ENCODE assay signal across 8 mouse cellular contexts in genomic region chr6:57702376-57702742, GRCm38 (mm10). TPM values are rescaled to one million over a fixed set of nuclear protein-coding genes. Genes with fewer than 3 reads are reported as not detected.
DNase-seq lines count a peak whose midpoint lies in the region; ATAC-seq and TF ChIP-seq lines count a peak whose summit lies in the region.

Gene Lancl2 (plus strand): TSS chr6:57702540.

- H3K27ac ChIP-seq in cerebellum, adult 2 months (ENCODE audit: insufficient read depth, low read length): peak within 1 kb of the TSS; percentile 96
- peak within 1 kb of the TSS; percentile 97 for H3K27ac ChIP-seq in hindbrain, embryonic 11.5 days (ENCODE audit: low read depth, low read length)
- H3K27ac ChIP-seq in midbrain, embryonic 11.5 days (ENCODE audit: low read depth, low read length): peak within 1 kb of the TSS; percentile 94

- no peaks in the 10 kb centered on the region for H3K27me3 ChIP-seq in cerebellum, adult 2 months (ENCODE audit: control insufficient read depth, insufficient read depth, low read length)
- H3K27me3 ChIP-seq in hindbrain, embryonic 11.5 days (ENCODE audit: control insufficient read depth, insufficient read depth, low read length): no peaks in the 10 kb centered on the region
- no peaks in the 10 kb centered on the region for H3K27me3 ChIP-seq in midbrain, embryonic 11.5 days (ENCODE audit: control insufficient read depth, insufficient read depth, low read length)

- peak within 1 kb of the TSS; percentile 93 for H3K9ac ChIP-seq in hindbrain, embryonic 11.5 days (ENCODE audit: low read depth, low read length)
- H3K9ac ChIP-seq in midbrain, embryonic 11.5 days (ENCODE audit: low read length): peak within 1 kb of the TSS; percentile 88

- no peak for TF ChIP-seq CTCF in cerebellum, adult 2 months (IDR thresholded peaks at IDR 0.05; ENCODE audit: borderline replicate concordance, insufficient read depth, low read depth, low read length)

- WGBS in cerebellum, adult 2 months: under 1% methylated on average over 10 of the region's 10 CpGs
- WGBS in hindbrain, embryonic 11.5 days: under 1% methylated on average over 10 of the region's 10 CpGs
- WGBS in midbrain, embryonic 11.5 days: 0% methylated on average over 10 of the region's 10 CpGs

- no peaks in the 10 kb centered on the region for H3K36me3 ChIP-seq in hindbrain, embryonic 11.5 days (ENCODE audit: control insufficient read depth, insufficient read depth, low read length)
- H3K36me3 ChIP-seq in midbrain, embryonic 11.5 days (ENCODE audit: control insufficient read depth, insufficient read depth, low read length): no peaks in the 10 kb centered on the region

- peak within 1 kb of the TSS; percentile 62 for H3K4me2 ChIP-seq in hindbrain, embryonic 11.5 days (replicated peaks; ENCODE audit: low read depth, low read length)
- peak within 1 kb of the TSS; percentile 60 for H3K4me2 ChIP-seq in midbrain, embryonic 11.5 days

- intact Hi-C loops in left cerebral cortex, postnatal 10 days (cut with DNase I): loop anchor here (10.0 kb wide), 1 partner anchor 168 kb away; the partner anchor contains the start of gene Ppm1k

- no peak for TF ChIP-seq POLR2A in cerebellum, adult 2 months (IDR thresholded peaks at IDR 0.05; ENCODE audit: borderline replicate concordance, insufficient read depth, low read length)

- peak; percentile 41 for DNase-seq in right cerebral cortex, adult 18-20 months
- DNase-seq in right cerebral cortex, postnatal 25 days: no peak
- peak in 1 of 2 experiments; percentile 68 for DNase-seq in cerebellum, adult 2 months
- peak; percentile 28 to 42 for DNase-seq in frontal cortex, postnatal 10 days (ENCODE audit: low spot score in 2 of 2)
- DNase-seq in hindbrain, embryonic 11.5 days (ENCODE audit: low spot score): no peak
- DNase-seq in left cerebral cortex, postnatal 10 days (ENCODE audit: extremely low spot score in 1 of 2, low spot score in 2 of 2): peak; percentile 51 to 63
- no peak for DNase-seq in midbrain, embryonic 11.5 days (ENCODE audit: low spot score, missing footprints)
- no peak for DNase-seq in yolk sac, embryonic 10.5 days (ENCODE audit: low spot score)

- peak within 1 kb of the TSS; percentile 87 for H3K4me3 ChIP-seq in cerebellum, adult 2 months (replicated peaks; ENCODE audit: insufficient read depth, low read depth, low read length)
- H3K4me3 ChIP-seq in hindbrain, embryonic 11.5 days (ENCODE audit: low read depth, low read length): peak within 1 kb of the TSS; percentile 64
- H3K4me3 ChIP-seq in midbrain, embryonic 11.5 days (ENCODE audit: low read depth, low read length): peak within 1 kb of the TSS; percentile 72

- ATAC-seq in hindbrain, embryonic 11.5 days (ENCODE audit: low FRiP score): peak; percentile 39
- ATAC-seq in midbrain, embryonic 11.5 days (ENCODE audit: low FRiP score): peak; percentile 41

- no peaks in the 10 kb centered on the region for H3K9me3 ChIP-seq in hindbrain, embryonic 11.5 days (ENCODE audit: control insufficient read depth, low read length)
- no peaks in the 10 kb centered on the region for H3K9me3 ChIP-seq in midbrain, embryonic 11.5 days (ENCODE audit: control insufficient read depth, low read length)

- H3K4me1 ChIP-seq in cerebellum, adult 2 months (ENCODE audit: control insufficient read depth, insufficient read depth, low read length): no peaks in the 10 kb centered on the region
- no peaks in the 10 kb centered on the region for H3K4me1 ChIP-seq in hindbrain, embryonic 11.5 days (replicated peaks; ENCODE audit: control insufficient read depth, insufficient read depth, low read length)
- peaks cover 6% of the 10 kb centered on the region; the same call in 1 of the 2 replicates for H3K4me1 ChIP-seq in midbrain, embryonic 11.5 days (ENCODE audit: control insufficient read depth, insufficient read depth, low read length)

RNA-seq across cellular contexts. Expression of gene Lancl2, which starts in this region (rescaled TPM):
- 46.7 and 48.4 TPM in 2 replicates for polyA plus RNA-seq in cerebellum, adult 2 months (2012; rRNA removed)
- 51.0 and 53.7 TPM in 2 replicates for polyA plus RNA-seq in hindbrain, embryonic 11.5 days (2014; fragmentation: Nextera tagmentation; extraction: Ambion mirVana)
- total RNA-seq in left cerebral cortex, postnatal 10 days (2021): 100 to 1,000 TPM; 170 to 176 TPM
- polyA plus RNA-seq in midbrain, embryonic 11.5 days (2014; fragmentation: Nextera tagmentation; extraction: Ambion mirVana): 58.4 and 59.3 TPM in 2 replicates

Comparison
In these comparisons a context has a peak if more than half of its experiments do, and no peak if none do; other contexts are left out.
1. DNase-seq: peak in right cerebral cortex, adult 18-20 months (single experiment), frontal cortex, postnatal 10 days (2 of 2) and left cerebral cortex, postnatal 10 days (2 of 2); none in right cerebral cortex, postnatal 25 days (single experiment), hindbrain, embryonic 11.5 days (single experiment), midbrain, embryonic 11.5 days (single experiment) and yolk sac, embryonic 10.5 days (single experiment).
2. Peak in every context shown above with its lines, with median percentiles within 50 percentile points of each other: H3K27ac ChIP-seq and H3K4me3 ChIP-seq.